Mouse (Mus musculus): ENCODE measurements at regions not wholly inside any gene's neighbourhood (a gene's known extent, or its start where the extent isn't known, plus 50 kb on each side); places are given as distances from the start of the nearest gene placed in this dataset.
"Not testable (repeated sequence)": the region's sequence is repeated elsewhere in the genome, so short reads cannot be mapped to it uniquely, and the experiment has no call there.

- not testable (repeated sequence) for ATAC-seq (ENCODE audit: insufficient read depth); H3K27ac ChIP-seq (replicated peaks); H3K4me2 ChIP-seq; H3K4me1 ChIP-seq (replicated peaks); H3K4me3 ChIP-seq (replicated peaks); H3K36me3 ChIP-seq (replicated peaks); H3K9me3 ChIP-seq (replicated peaks); H3K9ac ChIP-seq; H3K27me3 ChIP-seq
- WGBS (ENCODE audit: insufficient replicate concordance) = no CpG with 5 or more reads among the region's 8 CpGs
Measured at GRCm38 (mm10) chr12:92883091-92883490, 1034.1 kb upstream of the Sel1l start.

GRCm38 (mm10) chr12:92882540-92882939, 1033.6 kb upstream of the Sel1l start:
- H3K36me3 ChIP-seq (replicated peaks) = not testable (repeated sequence)
- 85% methylated on average over 9 of the region's 11 CpGs for WGBS (ENCODE audit: insufficient replicate concordance)

GRCm38 (mm10) chr12:92873602-92874001, 1024.6 kb upstream of the Sel1l start:
- no peaks in the 10 kb centered on the region for H3K27me3 ChIP-seq
- 72% methylated on average over 3 of the region's 3 CpGs for WGBS (ENCODE audit: insufficient replicate concordance)

More at GRCm38 (mm10) chr12:92882540-92882939, 1033.6 kb upstream of the Sel1l start:
- H3K27me3 ChIP-seq; H3K9ac ChIP-seq; H3K4me1 ChIP-seq (replicated peaks); H3K4me3 ChIP-seq (replicated peaks); H3K4me2 ChIP-seq; ATAC-seq (ENCODE audit: insufficient read depth); H3K27ac ChIP-seq (replicated peaks); H3K9me3 ChIP-seq (replicated peaks): not testable (repeated sequence)

GRCm38 (mm10) chr12:92869336-92869735, 1020.4 kb upstream of the Sel1l start:
- ATAC-seq (ENCODE audit: insufficient read depth) = no peak
- 54% methylated on average over 3 of the region's 3 CpGs for WGBS (ENCODE audit: insufficient replicate concordance)

More at GRCm38 (mm10) chr12:92873602-92874001, 1024.6 kb upstream of the Sel1l start:
- Histone ChIP-seq H3K4me3 (replicated peaks) (no peak overlapping the region), H3K9ac (no peak overlapping the region), H3K4me1 (replicated peaks) (no peaks in the 10 kb centered on the region), H3K36me3 (replicated peaks) (no peaks in the 10 kb centered on the region), H3K9me3 (replicated peaks) (no peaks in the 10 kb centered on the region), H3K4me2 (no peak overlapping the region), H3K27ac (replicated peaks) (no peak overlapping the region)
- ATAC-seq (ENCODE audit: insufficient read depth) = no peak

GRCm38 (mm10) chr12:92823090-92823786, 974.3 kb upstream of the Sel1l start:
- WGBS (ENCODE audit: insufficient replicate concordance) = 46% methylated on average over 10 of the region's 10 CpGs
- no peak overlapping the region for H3K4me2 ChIP-seq

More at GRCm38 (mm10) chr12:92869336-92869735, 1020.4 kb upstream of the Sel1l start:
- H3K36me3 ChIP-seq (replicated peaks) = no peaks in the 10 kb centered on the region
- no peaks in the 10 kb centered on the region for H3K9me3 ChIP-seq (replicated peaks)
- no peaks in the 10 kb centered on the region for H3K27me3 ChIP-seq
- H3K4me2 ChIP-seq = no peak overlapping the region
- no peaks in the 10 kb centered on the region for H3K4me1 ChIP-seq (replicated peaks)
- H3K9ac ChIP-seq = no peak overlapping the region
- no peak overlapping the region for H3K4me3 ChIP-seq (replicated peaks)
- no peak overlapping the region for H3K27ac ChIP-seq (replicated peaks)

GRCm38 (mm10) chr12:92818610-92819009, 969.7 kb upstream of the Sel1l start:
- H3K27me3 ChIP-seq = no peaks in the 10 kb centered on the region
- H3K36me3 ChIP-seq (replicated peaks) = no peaks in the 10 kb centered on the region
- no peak overlapping the region for H3K27ac ChIP-seq (replicated peaks)
- H3K4me1 ChIP-seq (replicated peaks) = no peaks in the 10 kb centered on the region
- H3K4me3 ChIP-seq (replicated peaks) = no peak overlapping the region
- H3K4me2 ChIP-seq = no peak overlapping the region
- H3K9ac ChIP-seq = no peak overlapping the region
- no peak for ATAC-seq (ENCODE audit: insufficient read depth)
- 59% methylated on average over 3 of the region's 3 CpGs for WGBS (ENCODE audit: insufficient replicate concordance)
- H3K9me3 ChIP-seq (replicated peaks) = no peaks in the 10 kb centered on the region

More at GRCm38 (mm10) chr12:92823090-92823786, 974.3 kb upstream of the Sel1l start:
- H3K9ac ChIP-seq = no peak overlapping the region
- H3K36me3 ChIP-seq (replicated peaks) = no peaks in the 10 kb centered on the region
- no peak for ATAC-seq (ENCODE audit: insufficient read depth)
- H3K9me3 ChIP-seq (replicated peaks) = no peaks in the 10 kb centered on the region
- no peaks in the 10 kb centered on the region for H3K4me1 ChIP-seq (replicated peaks)
- H3K4me3 ChIP-seq (replicated peaks) = no peak overlapping the region
- H3K27me3 ChIP-seq = no peaks in the 10 kb centered on the region
- no peak overlapping the region for H3K27ac ChIP-seq (replicated peaks)

- H3K27ac ChIP-seq (replicated peaks) = no peak overlapping the region
- no peak overlapping the region for H3K4me2 ChIP-seq
- H3K27me3 ChIP-seq = no peaks in the 10 kb centered on the region
- H3K4me1 ChIP-seq (replicated peaks) = no peaks in the 10 kb centered on the region
- no peaks in the 10 kb centered on the region for H3K36me3 ChIP-seq (replicated peaks)
- H3K4me3 ChIP-seq (replicated peaks) = no peak overlapping the region
- 49% methylated on average over 1 of the region's 1 CpGs for WGBS (ENCODE audit: insufficient replicate concordance)
- no peak for ATAC-seq (ENCODE audit: insufficient read depth)
- no peaks in the 10 kb centered on the region for H3K9me3 ChIP-seq (replicated peaks)
- no peak overlapping the region for H3K9ac ChIP-seq
Measured at GRCm38 (mm10) chr12:92801121-92801520, 952.2 kb upstream of the Sel1l start.

- H3K4me3 ChIP-seq (replicated peaks) = no peak overlapping the region
- no peaks in the 10 kb centered on the region for H3K36me3 ChIP-seq (replicated peaks)
- H3K27me3 ChIP-seq = no peaks in the 10 kb centered on the region
- H3K9me3 ChIP-seq (replicated peaks) = no peaks in the 10 kb centered on the region
- no peak overlapping the region for H3K4me2 ChIP-seq
- 51% methylated on average over 1 of the region's 1 CpGs for WGBS (ENCODE audit: insufficient replicate concordance)
- no peak overlapping the region for H3K27ac ChIP-seq (replicated peaks)
- no peak for ATAC-seq (ENCODE audit: insufficient read depth)
- H3K4me1 ChIP-seq (replicated peaks) = no peaks in the 10 kb centered on the region
- H3K9ac ChIP-seq = no peak overlapping the region
Measured at GRCm38 (mm10) chr12:92783362-92783761, 934.4 kb upstream of the Sel1l start.

- no peaks in the 10 kb centered on the region for H3K27me3 ChIP-seq
- H3K4me3 ChIP-seq (replicated peaks) = no peak overlapping the region
- H3K9ac ChIP-seq = no peak overlapping the region
- no peak for ATAC-seq (ENCODE audit: insufficient read depth)
- no peaks in the 10 kb centered on the region for H3K9me3 ChIP-seq (replicated peaks)
- H3K4me1 ChIP-seq (replicated peaks) = no peaks in the 10 kb centered on the region
- H3K27ac ChIP-seq (replicated peaks) = no peak overlapping the region
- WGBS (ENCODE audit: insufficient replicate concordance) = 73% methylated on average over 3 of the region's 3 CpGs
- no peaks in the 10 kb centered on the region for H3K36me3 ChIP-seq (replicated peaks)
- no peak overlapping the region for H3K4me2 ChIP-seq
Measured at GRCm38 (mm10) chr12:92779695-92780292, 930.8 kb upstream of the Sel1l start.

- Histone ChIP-seq H3K9me3 (replicated peaks) (no peaks in the 10 kb centered on the region), H3K36me3 (replicated peaks) (no peaks in the 10 kb centered on the region), H3K4me3 (replicated peaks) (no peak overlapping the region), H3K27me3 (no peaks in the 10 kb centered on the region), H3K27ac (replicated peaks) (no peak overlapping the region), H3K4me2 (no peak overlapping the region), H3K4me1 (replicated peaks) (no peaks in the 10 kb centered on the region), H3K9ac (no peak overlapping the region)
- no peak for ATAC-seq (ENCODE audit: insufficient read depth)
- WGBS (ENCODE audit: insufficient replicate concordance) = 42% methylated on average over 5 of the region's 5 CpGs
Measured at GRCm38 (mm10) chr12:92775668-92776067, 926.7 kb upstream of the Sel1l start.

GRCm38 (mm10) chr12:92748576-92748975, 899.6 kb upstream of the Sel1l start:
- no peaks in the 10 kb centered on the region for H3K9me3 ChIP-seq (replicated peaks)
- no peak overlapping the region for H3K27ac ChIP-seq (replicated peaks)
- no peaks in the 10 kb centered on the region for H3K4me1 ChIP-seq (replicated peaks)
- H3K36me3 ChIP-seq (replicated peaks) = no peaks in the 10 kb centered on the region
- H3K9ac ChIP-seq = no peak overlapping the region
- no peak for ATAC-seq (ENCODE audit: insufficient read depth)
- H3K27me3 ChIP-seq = no peaks in the 10 kb centered on the region
- H3K4me3 ChIP-seq (replicated peaks) = no peak overlapping the region
- WGBS (ENCODE audit: insufficient replicate concordance) = 66% methylated on average over 1 of the region's 1 CpGs
- no peak overlapping the region for H3K4me2 ChIP-seq

Data from liver, embryonic 15.5 days (tissue).